Mouse (Mus musculus): ENCODE results near the gene Krt28.

Gene Krt28

GRCm38 (mm10) chr11:99366791-99367190 is 7.9 kb downstream of the Krt28 start:
- DNase-seq (ENCODE audit: low read depth, low spot score): no peak

GRCm38 (mm10) chr11:99364412-99364811 is 10.3 kb downstream of the Krt28 start:
- no peak for DNase-seq (ENCODE audit: low read depth, low spot score)

GRCm38 (mm10) chr11:99361423-99361822 is 13.3 kb downstream of the Krt28 start:
- no peak for DNase-seq (ENCODE audit: low read depth, low spot score)

DNA sequence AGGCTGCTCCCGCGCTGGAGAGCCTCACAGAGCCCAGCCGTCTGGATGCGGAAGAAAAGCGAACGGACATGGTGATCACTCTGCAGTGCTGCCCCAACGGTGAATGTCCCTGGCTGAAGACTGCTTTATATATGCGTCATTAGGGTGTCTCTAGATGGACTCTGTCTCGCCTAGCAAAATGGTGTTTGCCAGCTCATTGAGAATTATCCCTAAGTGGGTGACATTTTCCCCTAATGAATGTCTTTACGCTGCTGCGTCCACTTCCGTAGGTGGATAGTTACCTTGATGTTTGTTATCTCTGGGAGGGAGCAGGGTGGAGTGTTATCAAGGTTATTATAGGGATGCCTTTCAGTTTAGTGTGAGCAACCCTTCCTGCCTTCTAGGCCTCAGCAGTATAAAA is 23.7 kb downstream of the Krt28 start, which contains the start of gene Krt27:
TSS of gene Krt27 (minus strand) at position 101 of the 400 bp plus-strand sequence.
- no peak for DNase-seq (ENCODE audit: low read depth, low spot score)

DNA sequence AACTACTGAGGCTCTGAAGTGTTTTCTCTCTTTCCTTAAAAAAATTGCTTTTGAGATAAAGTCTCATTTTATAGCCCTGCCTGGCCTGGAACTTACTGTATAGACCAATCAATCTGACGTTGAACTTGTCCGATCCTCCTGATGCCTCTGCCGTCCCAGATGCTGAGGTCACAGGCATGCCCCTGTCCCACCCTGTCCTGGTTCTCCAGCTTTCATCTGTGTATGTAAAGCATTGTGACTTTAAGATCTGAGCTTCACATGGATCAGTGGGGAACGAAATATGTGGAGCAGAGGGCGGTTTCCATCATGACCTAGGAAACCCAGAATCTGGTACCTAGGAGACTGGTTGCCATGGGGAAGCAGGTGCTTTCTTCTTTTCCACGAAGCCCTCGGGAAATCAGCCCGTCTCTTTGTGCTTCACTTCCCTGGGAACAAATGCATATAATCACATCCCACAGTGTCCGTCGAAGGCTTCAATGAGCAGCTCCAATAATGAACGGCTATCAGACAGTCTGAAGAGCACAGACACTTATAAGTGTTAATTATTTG is 35.3 kb downstream of the Krt28 start:
- no peak for DNase-seq (ENCODE audit: low read depth, low spot score)

DNA sequence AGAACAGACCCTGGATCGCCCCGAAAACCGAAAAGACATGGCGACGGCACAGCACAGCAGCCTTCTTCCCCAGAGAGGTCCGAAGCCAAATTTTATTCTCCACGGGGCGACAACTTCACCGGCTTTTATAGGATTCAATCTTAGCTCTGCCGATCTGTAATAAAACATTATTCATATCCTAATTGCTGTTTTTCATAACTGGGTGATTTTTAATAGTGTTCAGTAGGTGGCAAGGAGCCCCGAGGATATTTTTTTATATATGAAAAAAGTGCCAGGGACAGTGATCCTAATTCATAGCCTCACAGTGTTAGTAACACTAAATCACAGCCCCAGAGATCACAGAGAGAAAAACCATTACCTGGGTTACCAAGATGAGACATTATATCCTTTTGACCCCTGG is 36.8 kb downstream of the Krt28 start, which contains the start of gene Krt26:
TSS of gene Krt26 (minus strand) at position 101 of the 400 bp plus-strand sequence.
- DNase-seq (ENCODE audit: low read depth, low spot score): no peak

GRCm38 (mm10) chr11:99333426-99333825 is 41.3 kb downstream of the Krt28 start:
- DNase-seq (ENCODE audit: low read depth, low spot score): no peak

GRCm38 (mm10) chr11:99329655-99330054 is 45.0 kb downstream of the Krt28 start:
- no peak for DNase-seq (ENCODE audit: low read depth, low spot score)

- DNase-seq (ENCODE audit: low read depth, low spot score): no peak
Observed at GRCm38 (mm10) chr11:99322851-99323250, 51.9 kb downstream of the Krt28 start, which contains the start of gene Krt25. TSS of gene Krt25 (minus strand) at chr11:99322951.

- no peak for DNase-seq (ENCODE audit: low read depth, low spot score)
Observed at GRCm38 (mm10) chr11:99321094-99321493, 53.6 kb downstream of the Krt28 start.

DNA sequence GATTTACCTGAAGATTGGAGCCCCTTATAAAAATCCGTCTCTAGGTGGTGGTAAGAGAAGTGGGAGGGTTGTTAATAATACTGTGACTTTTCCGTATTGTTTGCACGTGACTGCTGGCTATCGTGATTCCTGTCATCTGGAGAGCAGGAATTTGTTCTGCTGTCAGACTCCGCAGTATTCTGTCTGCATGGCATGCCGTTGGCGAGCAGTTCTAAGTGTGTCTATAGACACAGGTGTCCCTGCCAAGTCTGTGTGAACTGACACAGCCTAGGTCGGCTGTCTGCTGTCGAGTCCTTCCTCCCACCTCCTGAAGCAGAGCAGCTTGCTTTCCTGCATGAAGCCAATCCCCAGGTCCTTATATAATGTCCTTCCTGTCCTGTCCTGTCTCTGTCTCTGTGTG is 55.6 kb downstream of the Krt28 start:
- no peak for DNase-seq (ENCODE audit: low read depth, low spot score)

GRCm38 (mm10) chr11:99316543-99316942 is 58.2 kb downstream of the Krt28 start:
- DNase-seq (ENCODE audit: low read depth, low spot score): no peak

All from retina, adult 2 months (tissue).